Mouse (Mus musculus) megakaryocyte progenitor cell, adult 5-6 weeks (primary cell): ENCODE data around the gene R3hdm1. TPM values are rescaled to one million over a fixed set of nuclear protein-coding genes. Genes with fewer than 3 reads are reported as not detected.

Experiments
- ATAC-seq: replicated peaks from 2 replicates; pipeline ENCODE4 v1.8.0; 2016; ENCODE audit warnings: mild to moderate bottlenecking, moderate TSS enrichment, inconsistent platforms; ENCODE audit not compliant: poor library complexity
- total RNA-seq, 2 experiments: library from RNA; stranded (forward) in 1 of 2; stranded (reverse) in 1 of 2; fragments of 157-497, 149-512 nt in 1 of 2; fragments of 200-1000 nt in 1 of 2; gene quantifications; 2 replicates each; pipeline versions ENCODE4 v1.2.3 to v1.2.4; 2015 to 2017

R3hdm1 gene
- total RNA-seq, 2 experiments from 2014 or later, result 34.4 to 192 TPM

DNA sequence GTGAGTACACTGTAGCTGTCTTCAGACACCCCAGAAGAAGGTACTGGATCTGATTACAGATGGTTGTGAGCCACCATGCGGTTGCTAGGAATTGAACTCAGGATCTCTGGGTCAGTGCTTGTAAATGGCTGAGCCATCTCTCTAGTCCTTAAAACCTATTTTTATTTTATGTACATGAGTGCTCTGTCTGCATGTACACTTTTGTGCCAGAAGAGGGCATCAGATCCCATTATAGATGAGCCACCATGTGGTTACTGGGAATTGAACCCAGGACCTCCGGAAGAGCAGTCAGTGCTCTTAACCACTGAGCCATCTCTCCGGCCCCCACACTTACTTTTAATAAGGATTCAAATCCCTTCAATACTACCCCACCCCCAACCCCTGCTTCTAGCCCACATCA lies 179.8 kb downstream of the R3hdm1 start:
- no peak for ATAC-seq

GRCm38 (mm10) chr1:128284157-128284690 lies 181.1 kb downstream of the R3hdm1 start:
- ATAC-seq, result 0 out of 2 replicates have a peak, but pooled peaks have one; percentile 37

GRCm38 (mm10) chr1:128285136-128285535 lies 182.0 kb downstream of the R3hdm1 start:
- no peak for ATAC-seq

Other genes starting within 250 kb of the R3hdm1 start
- 0.32 and 0.35 TPM in 2 replicates for gene Map3k19, start 248.3 kb upstream of the R3hdm1 start, total RNA-seq (2015)
- 0.10 TPM in 1 of 2 replicates, not detected in the other for gene Map3k19, start 248.3 kb upstream of the R3hdm1 start, total RNA-seq (2017)
- gene Rab3gap1, start 234.5 kb upstream of the R3hdm1 start, total RNA-seq (2015), result 14.1 and 16.1 TPM in 2 replicates
- 40.3 and 47.3 TPM in 2 replicates for gene Rab3gap1, start 234.5 kb upstream of the R3hdm1 start, total RNA-seq (2017)
- 9.1 and 13.2 TPM in 2 replicates for gene Zranb3, start 254 bp upstream of the R3hdm1 start, total RNA-seq (2015)
- gene Zranb3, start 254 bp upstream of the R3hdm1 start, total RNA-seq (2017), result 12.9 and 14.1 TPM in 2 replicates
- 48.2 and 55.7 TPM in 2 replicates for gene Ubxn4, start 140.7 kb downstream of the R3hdm1 start, total RNA-seq (2015)
- 79.7 and 95.5 TPM in 2 replicates for gene Ubxn4, start 140.7 kb downstream of the R3hdm1 start, total RNA-seq (2017)
- 0.07 and 0.20 TPM in 2 replicates for gene Lct, start 225.0 kb downstream of the R3hdm1 start, total RNA-seq (2015)
- gene Lct, start 225.0 kb downstream of the R3hdm1 start, total RNA-seq (2017), result 0.75 TPM in 1 of 2 replicates, not detected in the other